Mouse (Mus musculus): ENCODE data around the gene Trim7.

GRCm38 (mm10) chr11:48797287-48797686 lies 28.7 kb upstream of the Trim7 start:
- TF ChIP-seq CTCF (IDR thresholded peaks at IDR 0.05; ENCODE audit: control insufficient read depth, insufficient read depth, insufficient read length) (no peak), MAX (IDR thresholded peaks at IDR 0.05) (no peak), CEBPB (IDR thresholded peaks at IDR 0.05; ENCODE audit: low read depth) (no peak), USF1 (IDR thresholded peaks at IDR 0.05; ENCODE audit: low read depth) (no peak), MYOG (IDR thresholded peaks at IDR 0.05; ENCODE audit: control insufficient read depth, extremely low read depth, insufficient read length) (no peak), FOSL1 (IDR thresholded peaks at IDR 0.05; ENCODE audit: insufficient read depth, low read length, poor library complexity, severe bottlenecking) (no peak)

Measured in C2C12 (cell line).